Mouse (Mus musculus): Measurements from ENCODE around the gene Ace3. TPM values are rescaled to one million over a fixed set of nuclear protein-coding genes. Genes with fewer than 3 reads are reported as not detected.
A peak's percentile ranks its signal among the peaks of the same experiment; 100 is the strongest.

The Ace3 gene
- polyA plus RNA-seq, 1 experiment from 2014 or later, result not detected

DNA sequence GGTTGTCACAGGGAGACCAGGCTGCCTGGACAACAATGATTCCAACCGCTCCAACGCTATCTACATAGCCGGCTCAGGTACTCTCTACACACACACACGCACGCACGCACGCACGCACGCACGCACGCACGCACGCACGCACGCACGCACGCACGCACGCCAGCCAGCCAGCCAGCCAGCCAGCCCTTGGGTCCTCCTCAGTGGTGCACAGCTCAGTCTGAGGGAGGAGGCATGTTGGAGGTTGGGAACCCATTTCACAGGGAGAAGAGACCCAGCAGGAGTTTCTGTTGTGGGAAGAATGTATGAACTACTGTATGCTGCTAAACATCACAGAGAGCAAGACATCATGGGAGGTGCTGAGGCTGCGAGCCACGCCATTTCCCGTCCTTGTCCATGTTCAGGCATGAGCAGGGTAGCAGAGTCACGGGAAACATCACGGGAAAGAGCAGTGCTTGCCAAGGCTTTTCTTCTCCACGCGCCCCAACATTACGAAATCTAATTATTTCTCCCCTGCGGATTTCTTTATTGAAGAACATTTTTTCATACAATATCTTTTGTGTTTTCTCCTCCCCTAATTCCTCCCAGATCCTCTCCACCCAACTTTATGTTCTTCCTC, 38.6 kb upstream of the Ace3 start:
- Histone ChIP-seq H3K36me3 (ENCODE audit: control insufficient read depth, insufficient read depth) (no peaks in the 10 kb centered on the region), H3K27me3 (ENCODE audit: control insufficient read depth, insufficient read depth, low read depth, low read length) (peaks cover 2% of the 10 kb centered on the region), H3K4me3 (ENCODE audit: low read depth, low read length) (no peak overlapping the region), H3K4me2 (ENCODE audit: low read depth, low read length) (no peak overlapping the region), H3K27ac (ENCODE audit: low read length) (no peak overlapping the region), H3K4me1 (ENCODE audit: control insufficient read depth, low read depth, low read length) (no peaks in the 10 kb centered on the region; the same call in 1 of the 2 replicates), H3K9ac (ENCODE audit: low read depth, low read length) (no peak overlapping the region), H3K9me3 (replicated peaks; ENCODE audit: control insufficient read depth, low read length) (no peaks in the 10 kb centered on the region)
- ATAC-seq (ENCODE audit: low read depth), result no peak
- 84% methylated on average over 28 of the region's 28 CpGs for WGBS (ENCODE audit: insufficient replicate concordance)

DNA sequence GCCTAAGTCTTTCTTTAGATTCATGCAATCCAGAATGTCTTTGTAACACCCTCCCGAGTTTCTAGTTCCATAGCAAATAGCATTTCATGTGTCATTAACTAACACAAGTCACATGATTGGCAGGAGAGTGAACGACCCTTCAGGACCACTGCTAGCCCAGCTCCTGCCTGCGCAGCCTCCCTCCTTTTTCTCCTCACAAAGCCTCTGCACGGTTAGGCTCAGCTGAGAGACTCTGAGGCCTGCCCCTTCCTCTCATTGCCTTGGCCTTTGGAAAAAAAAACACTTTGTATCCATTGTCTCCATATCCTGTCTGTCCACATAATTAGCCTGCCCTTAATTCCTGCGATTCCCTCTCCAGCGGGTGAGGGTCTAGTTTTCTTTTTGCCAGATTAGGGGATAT, 37.0 kb upstream of the Ace3 start:
- no peak for ATAC-seq (ENCODE audit: low read depth)
- Histone ChIP-seq H3K27ac (ENCODE audit: low read length) (no peak overlapping the region), H3K9me3 (replicated peaks; ENCODE audit: control insufficient read depth, low read length) (no peaks in the 10 kb centered on the region), H3K4me3 (ENCODE audit: low read depth, low read length) (no peak overlapping the region), H3K4me1 (ENCODE audit: control insufficient read depth, low read depth, low read length) (no peaks in the 10 kb centered on the region; the same call in 1 of the 2 replicates), H3K4me2 (ENCODE audit: low read depth, low read length) (no peak overlapping the region), H3K9ac (ENCODE audit: low read depth, low read length) (no peak overlapping the region), H3K36me3 (ENCODE audit: control insufficient read depth, insufficient read depth) (no peaks in the 10 kb centered on the region), H3K27me3 (ENCODE audit: control insufficient read depth, insufficient read depth, low read depth, low read length) (peaks cover 2% of the 10 kb centered on the region)
- 43% methylated on average over 6 of the region's 6 CpGs for WGBS (ENCODE audit: insufficient replicate concordance)

DNA sequence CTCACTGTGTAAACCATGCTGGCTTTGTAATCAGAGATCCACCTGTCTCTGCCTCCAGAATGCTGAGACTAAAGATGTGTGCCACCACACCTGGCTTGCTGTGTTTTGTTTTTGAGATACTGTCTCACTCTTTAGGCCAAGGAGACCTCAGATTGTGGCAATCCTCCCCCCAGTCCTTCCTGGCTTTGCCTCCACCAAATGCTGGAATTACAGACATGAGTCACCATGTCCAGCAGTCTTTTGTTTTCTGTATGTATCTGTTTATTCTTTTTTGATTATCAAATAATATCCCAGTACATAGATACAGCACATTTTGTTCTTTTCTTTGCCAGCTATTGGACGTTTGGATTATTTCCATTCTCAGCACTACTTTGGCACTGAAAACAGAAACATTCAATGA, 35.9 kb upstream of the Ace3 start:
- peaks cover 2% of the 10 kb centered on the region for H3K27me3 ChIP-seq (ENCODE audit: control insufficient read depth, insufficient read depth, low read depth, low read length)
- no peak overlapping the region for H3K4me3 ChIP-seq (ENCODE audit: low read depth, low read length)

DNA sequence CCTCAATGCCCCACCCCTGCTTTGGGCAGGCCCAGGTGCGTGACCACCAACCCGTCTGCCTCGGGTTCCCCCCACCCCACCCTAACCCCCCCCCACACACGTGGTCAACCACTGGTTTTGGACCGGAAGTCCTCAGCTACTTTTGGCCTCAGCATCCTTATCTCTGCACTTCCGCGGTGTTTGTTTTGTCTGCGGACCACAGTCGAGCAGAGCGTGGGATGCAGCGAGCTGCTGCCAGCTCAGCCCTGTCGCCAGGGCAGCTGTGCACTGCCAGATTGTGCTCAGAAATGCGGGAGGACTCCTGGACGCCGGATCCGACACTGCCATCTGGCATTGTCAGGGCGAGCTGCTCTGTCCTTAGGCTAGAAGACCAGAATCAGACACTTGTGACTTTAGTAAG, 35.1 kb upstream of the Ace3 start:
- no peak overlapping the region for H3K4me2 ChIP-seq (ENCODE audit: low read depth, low read length)
- 5% methylated on average over 17 of the region's 17 CpGs for WGBS (ENCODE audit: insufficient replicate concordance)
- H3K4me1 ChIP-seq (ENCODE audit: control insufficient read depth, low read depth, low read length), result no peaks in the 10 kb centered on the region; the same call in 1 of the 2 replicates
- no peak for ATAC-seq (ENCODE audit: low read depth)
- H3K9ac ChIP-seq (ENCODE audit: low read depth, low read length), result no peak overlapping the region
- H3K27me3 ChIP-seq (ENCODE audit: control insufficient read depth, insufficient read depth, low read depth, low read length), result peaks cover 2% of the 10 kb centered on the region
- H3K27ac ChIP-seq (ENCODE audit: low read length), result no peak overlapping the region
- no peaks in the 10 kb centered on the region for H3K36me3 ChIP-seq (ENCODE audit: control insufficient read depth, insufficient read depth)
- no peak overlapping the region for H3K4me3 ChIP-seq (ENCODE audit: low read depth, low read length)
- H3K9me3 ChIP-seq (replicated peaks; ENCODE audit: control insufficient read depth, low read length), result no peaks in the 10 kb centered on the region

More for the DNA sequence above, 35.9 kb upstream of the Ace3 start:
- 16% methylated on average over 1 of the region's 1 CpGs for WGBS (ENCODE audit: insufficient replicate concordance)
- Histone ChIP-seq H3K4me2 (ENCODE audit: low read depth, low read length) (no peak overlapping the region), H3K9me3 (replicated peaks; ENCODE audit: control insufficient read depth, low read length) (no peaks in the 10 kb centered on the region), H3K27ac (ENCODE audit: low read length) (no peak overlapping the region), H3K36me3 (ENCODE audit: control insufficient read depth, insufficient read depth) (no peaks in the 10 kb centered on the region), H3K4me1 (ENCODE audit: control insufficient read depth, low read depth, low read length) (no peaks in the 10 kb centered on the region; the same call in 1 of the 2 replicates), H3K9ac (ENCODE audit: low read depth, low read length) (no peak overlapping the region)
- no peak for ATAC-seq (ENCODE audit: low read depth)

DNA sequence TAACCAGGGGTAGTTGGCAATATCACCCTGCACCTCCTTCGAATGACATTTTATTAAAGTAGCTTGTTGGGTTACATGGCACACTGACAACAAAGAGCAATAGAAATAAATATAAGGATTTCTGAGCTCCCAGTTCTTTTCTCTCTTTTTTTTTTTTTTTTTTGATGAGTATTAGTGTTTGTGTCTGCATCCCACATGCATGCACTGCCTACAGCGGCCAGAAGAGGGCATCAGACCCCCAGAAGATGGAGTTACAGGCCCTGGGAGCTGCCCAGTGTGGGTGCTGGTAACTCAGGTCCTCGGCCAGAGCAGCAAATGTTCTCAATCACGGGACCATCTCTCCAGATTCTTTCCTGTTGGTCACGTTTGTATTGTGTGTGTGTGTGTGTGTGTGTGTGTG, 29.8 kb upstream of the Ace3 start:
- WGBS (ENCODE audit: insufficient replicate concordance), result 53% methylated on average over 5 of the region's 5 CpGs
- H3K36me3 ChIP-seq (ENCODE audit: control insufficient read depth, insufficient read depth), result no peaks in the 10 kb centered on the region
- H3K4me1 ChIP-seq (ENCODE audit: control insufficient read depth, low read depth, low read length), result no peaks in the 10 kb centered on the region; the same call in 1 of the 2 replicates
- no peak overlapping the region for H3K27ac ChIP-seq (ENCODE audit: low read length)
- no peak overlapping the region for H3K9ac ChIP-seq (ENCODE audit: low read depth, low read length)
- H3K9me3 ChIP-seq (replicated peaks; ENCODE audit: control insufficient read depth, low read length), result no peaks in the 10 kb centered on the region
- ATAC-seq (ENCODE audit: low read depth), result no peak
- H3K4me3 ChIP-seq (ENCODE audit: low read depth, low read length), result no peak overlapping the region
- no peak overlapping the region for H3K4me2 ChIP-seq (ENCODE audit: low read depth, low read length)
- H3K27me3 ChIP-seq (ENCODE audit: control insufficient read depth, insufficient read depth, low read depth, low read length), result peaks cover 39% of the 10 kb centered on the region

DNA sequence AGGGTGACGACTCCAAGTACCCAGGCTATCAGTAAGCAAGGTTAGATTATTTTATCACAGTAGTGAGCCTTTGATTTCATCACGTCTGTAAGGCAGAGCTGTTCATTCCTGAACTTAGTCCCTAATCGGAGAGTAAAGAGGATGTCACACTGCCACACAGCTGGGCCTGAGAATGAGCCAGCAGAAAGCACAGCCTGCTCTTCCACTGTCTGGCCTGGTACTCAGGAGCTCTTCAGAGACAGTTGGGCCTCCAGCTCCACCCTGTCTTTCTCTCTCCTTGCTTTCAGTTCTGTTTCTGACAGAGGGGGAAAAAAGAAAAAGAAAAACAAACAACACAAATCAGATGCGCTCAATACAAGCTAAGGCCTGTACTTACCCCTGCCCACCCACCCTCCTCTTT, 28.2 kb upstream of the Ace3 start:
- Histone ChIP-seq H3K4me1 (ENCODE audit: control insufficient read depth, low read depth, low read length) (no peaks in the 10 kb centered on the region; the same call in 1 of the 2 replicates), H3K9me3 (replicated peaks; ENCODE audit: control insufficient read depth, low read length) (no peaks in the 10 kb centered on the region), H3K27ac (ENCODE audit: low read length) (no peak overlapping the region), H3K27me3 (ENCODE audit: control insufficient read depth, insufficient read depth, low read depth, low read length) (peaks cover 51% of the 10 kb centered on the region), H3K4me3 (ENCODE audit: low read depth, low read length) (no peak overlapping the region), H3K9ac (ENCODE audit: low read depth, low read length) (no peak overlapping the region), H3K4me2 (ENCODE audit: low read depth, low read length) (no peak overlapping the region), H3K36me3 (ENCODE audit: control insufficient read depth, insufficient read depth) (no peaks in the 10 kb centered on the region)
- 40% methylated on average over 4 of the region's 4 CpGs for WGBS (ENCODE audit: insufficient replicate concordance)
- ATAC-seq (ENCODE audit: low read depth), result no peak

DNA sequence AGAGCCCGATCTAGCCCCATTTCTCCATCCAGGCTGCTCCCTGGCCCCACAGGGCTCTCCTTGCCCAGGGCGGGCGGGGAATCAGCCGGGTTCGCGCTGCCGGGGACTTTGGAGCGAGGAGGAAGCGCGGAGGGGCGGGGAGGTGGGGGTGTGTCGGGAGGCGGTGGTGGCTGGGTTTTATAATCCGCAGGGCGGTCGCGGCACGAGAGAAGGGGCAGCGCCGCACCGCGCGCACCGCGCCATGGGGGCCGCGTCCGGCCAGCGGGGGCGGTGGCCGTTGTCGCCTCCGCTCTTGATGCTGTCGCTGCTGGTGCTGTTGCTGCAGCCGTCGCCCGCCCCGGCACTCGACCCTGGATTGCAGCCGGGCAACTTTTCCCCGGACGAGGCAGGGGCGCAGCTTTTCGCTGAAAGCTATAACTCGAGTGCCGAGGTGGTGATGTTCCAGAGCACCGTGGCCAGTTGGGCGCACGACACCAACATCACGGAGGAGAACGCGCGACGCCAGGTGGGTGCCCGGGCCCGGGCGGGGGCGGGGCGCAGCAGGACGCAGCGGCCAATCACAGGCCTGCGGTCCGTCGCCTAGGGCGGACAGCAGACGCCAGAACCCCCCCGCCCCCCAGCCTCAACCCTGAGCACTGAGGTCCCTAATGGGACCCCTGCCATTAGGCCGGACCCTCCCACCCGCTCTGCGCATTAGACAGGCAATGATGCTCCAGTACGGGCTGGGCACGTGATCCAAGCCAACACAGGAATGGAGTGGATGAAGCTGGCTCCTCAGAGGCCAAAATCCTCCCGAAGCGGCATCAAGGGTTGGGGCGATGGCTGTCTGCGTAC, 26.5 kb upstream of the Ace3 start, which contains the start of gene Ace:
Gene Ace (plus strand): TSS at position 205 of the 834 bp plus-strand sequence.
- Histone ChIP-seq H3K4me1 (ENCODE audit: control insufficient read depth, low read depth, low read length) (no peaks in the 10 kb centered on the region; the same call in 1 of the 2 replicates), H3K9me3 (replicated peaks; ENCODE audit: control insufficient read depth, low read length) (no peaks in the 10 kb centered on the region), H3K27me3 (ENCODE audit: control insufficient read depth, insufficient read depth, low read depth, low read length) (peaks cover 62% of the 10 kb centered on the region), H3K36me3 (ENCODE audit: control insufficient read depth, insufficient read depth) (no peaks in the 10 kb centered on the region), H3K9ac (ENCODE audit: low read depth, low read length) (no peak within 1 kb of the TSS), H3K27ac (ENCODE audit: low read length) (no peak within 1 kb of the TSS), H3K4me3 (ENCODE audit: low read depth, low read length) (peak within 1 kb of the TSS; percentile 49), H3K4me2 (ENCODE audit: low read depth, low read length) (peak within 1 kb of the TSS; percentile 59)
- ATAC-seq (ENCODE audit: low read depth), result no peak
- under 1% methylated on average over 67 of the region's 76 CpGs for WGBS (ENCODE audit: insufficient replicate concordance)

DNA sequence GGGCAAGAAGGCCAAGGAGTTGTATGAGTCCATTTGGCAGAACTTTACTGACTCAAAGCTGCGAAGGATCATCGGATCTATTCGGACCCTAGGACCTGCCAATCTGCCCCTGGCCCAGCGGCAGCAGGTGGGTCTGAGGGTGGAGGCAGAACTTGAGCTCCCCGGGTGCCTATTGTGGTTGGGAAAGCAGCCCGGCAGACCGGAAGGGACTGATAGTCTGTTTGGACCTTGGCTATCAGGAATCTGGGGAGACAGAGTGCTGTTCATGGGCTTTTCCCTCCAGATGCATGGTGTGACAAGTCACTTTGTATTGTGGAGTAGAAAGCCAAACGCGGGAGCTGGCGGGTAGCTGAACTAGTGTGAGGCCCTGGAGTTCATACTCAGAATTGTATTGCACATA, 25.5 kb upstream of the Ace3 start:
- Histone ChIP-seq H3K9ac (ENCODE audit: low read depth, low read length) (no peak overlapping the region), H3K4me2 (ENCODE audit: low read depth, low read length) (no peak overlapping the region), H3K27me3 (ENCODE audit: control insufficient read depth, insufficient read depth, low read depth, low read length) (peaks cover 64% of the 10 kb centered on the region), H3K27ac (ENCODE audit: low read length) (no peak overlapping the region), H3K36me3 (ENCODE audit: control insufficient read depth, insufficient read depth) (no peaks in the 10 kb centered on the region), H3K4me3 (ENCODE audit: low read depth, low read length) (no peak overlapping the region), H3K9me3 (replicated peaks; ENCODE audit: control insufficient read depth, low read length) (no peaks in the 10 kb centered on the region), H3K4me1 (ENCODE audit: control insufficient read depth, low read depth, low read length) (no peaks in the 10 kb centered on the region; the same call in 1 of the 2 replicates)
- 39% methylated on average over 10 of the region's 10 CpGs for WGBS (ENCODE audit: insufficient replicate concordance)
- no peak for ATAC-seq (ENCODE audit: low read depth)

DNA sequence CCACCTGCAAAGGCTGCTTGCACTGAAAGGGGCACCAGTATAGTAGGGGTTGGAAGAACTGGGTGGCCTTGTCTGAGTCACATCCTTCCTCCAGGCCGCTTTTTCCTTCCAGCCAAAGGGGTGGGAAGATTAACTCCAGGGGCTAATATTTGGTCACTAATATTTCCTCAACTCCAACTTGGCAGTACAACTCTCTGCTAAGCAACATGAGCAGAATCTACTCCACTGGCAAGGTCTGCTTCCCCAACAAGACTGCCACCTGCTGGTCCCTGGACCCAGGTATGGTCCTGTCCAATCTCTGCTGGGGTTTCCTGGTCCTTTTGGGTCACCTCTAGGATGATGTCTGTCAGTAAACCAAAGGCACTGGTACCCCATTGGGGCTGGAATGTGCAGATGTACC, 25.0 kb upstream of the Ace3 start:
- Histone ChIP-seq H3K27ac (ENCODE audit: low read length) (no peak overlapping the region), H3K4me3 (ENCODE audit: low read depth, low read length) (no peak overlapping the region), H3K4me2 (ENCODE audit: low read depth, low read length) (no peak overlapping the region), H3K4me1 (ENCODE audit: control insufficient read depth, low read depth, low read length) (no peaks in the 10 kb centered on the region; the same call in 1 of the 2 replicates), H3K9ac (ENCODE audit: low read depth, low read length) (no peak overlapping the region), H3K27me3 (ENCODE audit: control insufficient read depth, insufficient read depth, low read depth, low read length) (peaks cover 67% of the 10 kb centered on the region), H3K9me3 (replicated peaks; ENCODE audit: control insufficient read depth, low read length) (no peaks in the 10 kb centered on the region), H3K36me3 (ENCODE audit: control insufficient read depth, insufficient read depth) (no peaks in the 10 kb centered on the region)
- WGBS (ENCODE audit: insufficient replicate concordance), result 19% methylated on average over 1 of the region's 1 CpGs
- no peak for ATAC-seq (ENCODE audit: low read depth)
